Mouse (Mus musculus) olfactory bulb, adult 2 months (tissue): ENCODE measurements at regions not wholly inside any gene's neighbourhood (a gene's known extent, or its start where the extent isn't known, plus 50 kb on each side); places are given as distances from the start of the nearest gene placed in this dataset.

Experiments
- CTCF ChIP-seq: fragments of 200-500 bp; IDR thresholded peaks from 2 replicates; pipeline ENCODE4 v1.5.1; 2012; ENCODE audit warnings: low read depth, mild to moderate bottlenecking, low read length, moderate library complexity; ENCODE audit not compliant: insufficient read depth
- POLR2A ChIP-seq: fragments of 200-500 bp; IDR thresholded peaks from 2 replicates; pipeline ENCODE4 v1.6.1; 2012; ENCODE audit warnings: mild to moderate bottlenecking, low read depth, low read length, moderate library complexity; ENCODE audit not compliant: insufficient read depth

DNA sequence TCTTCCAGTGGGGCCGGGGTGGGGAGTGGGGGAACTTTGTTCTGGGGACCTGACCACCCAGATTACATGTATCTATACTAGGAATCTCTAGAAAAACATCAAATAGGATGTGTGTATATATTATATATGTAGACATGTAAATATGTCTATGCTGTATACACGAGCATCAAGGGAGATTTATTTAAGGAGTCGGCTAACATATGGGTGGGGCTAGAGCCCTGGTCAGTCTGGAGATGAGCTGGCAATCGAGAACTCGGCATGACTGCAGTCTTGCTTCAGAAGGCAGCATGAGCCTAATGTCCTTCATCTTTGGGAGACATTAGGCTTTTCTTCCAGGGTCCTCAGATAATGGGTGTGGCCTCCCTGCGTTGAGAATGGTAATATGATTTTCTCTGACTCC is 97.0 kb downstream of the Rap2a start:
- TF ChIP-seq POLR2A: no peak
- TF ChIP-seq CTCF: no peak
